18 mouse cellular contexts compared by ENCODE assay signal in genomic region chr6:52265913-52266665, GRCm38 (mm10). TPM values are rescaled to one million over a fixed set of nuclear protein-coding genes. Genes with fewer than 3 reads are reported as not detected.
DNase-seq lines count a peak whose midpoint lies in the region; ATAC-seq and TF ChIP-seq lines count a peak whose summit lies in the region.
"Had no signal": no experiment of that assay in that cellular context is flagged by ENCODE, and none has a peak within 500 bp of the region (broad histone marks: within the 10 kb centered on the region; RNA-seq: fewer than 3 reads in every experiment).

No protein-coding gene starts in this region.

- H3K4me2 ChIP-seq in limb, embryonic 14.5 days (replicated peaks; ENCODE audit: low read depth, low read length, severe bottlenecking): peak overlapping the region; percentile 96
- H3K4me2 ChIP-seq: heart, embryonic 12.5 days; midbrain, embryonic 15.5 days had no signal

- TF ChIP-seq POLR2A in kidney, adult 2 months (IDR thresholded peaks at IDR 0.05; ENCODE audit: low read depth, low read length): no peak
- TF ChIP-seq POLR2A in limb, embryonic 14.5 days (IDR thresholded peaks at IDR 0.05; ENCODE audit: borderline replicate concordance, extremely low read depth, insufficient read depth, insufficient read length): no peak
- no peak for TF ChIP-seq POLR2A in heart, adult 2 months (IDR thresholded peaks at IDR 0.05; ENCODE audit: insufficient read depth, low read depth, low read length)

- intact Hi-C loops in heart, adult 2 months (cut with DNase I): loop anchor here (5.0 kb wide), 1 partner anchor 46 kb away; the partner anchor contains the start of gene Evx1

- H3K27ac ChIP-seq in kidney, adult 2 months (ENCODE audit: insufficient read depth, low read depth, low read length): no peak overlapping the region
- H3K27ac ChIP-seq in limb, embryonic 14.5 days (replicated peaks; ENCODE audit: low read depth, low read length): peak overlapping the region; percentile 95
- H3K27ac ChIP-seq in heart, adult 2 months: no peak overlapping the region
- H3K27ac ChIP-seq: layer of hippocampus, adult 2 months; midbrain, embryonic 15.5 days had no signal

- no peaks in the 10 kb centered on the region for H3K9me3 ChIP-seq in limb, embryonic 14.5 days (ENCODE audit: control insufficient read depth, low read length)
- H3K9me3 ChIP-seq: heart, embryonic 12.5 days; midbrain, embryonic 15.5 days had no signal

- no peak for TF ChIP-seq CTCF in kidney, adult 2 months (conservative IDR thresholded peaks at IDR 0.05; ENCODE audit: insufficient read depth, insufficient read length, low read depth, low read length)
- no peak for TF ChIP-seq CTCF in heart, adult 2 months (IDR thresholded peaks at IDR 0.05)

- 8% methylated on average over 19 of the region's 19 CpGs for WGBS in kidney, adult 2 months
- 2% methylated on average over 19 of the region's 19 CpGs for WGBS in limb, embryonic 14.5 days
- WGBS in heart, adult 2 months: 4% methylated on average over 19 of the region's 19 CpGs

- TF ChIP-seq EP300 in heart, adult 2 months (IDR thresholded peaks at IDR 0.05; ENCODE audit: insufficient read depth, low read depth, low read length): no peak

- H3K9ac ChIP-seq in limb, embryonic 14.5 days (ENCODE audit: low read depth, low read length, severe bottlenecking): peak overlapping the region; percentile 99
- no peak overlapping the region for H3K9ac ChIP-seq in heart, adult 2 months (ENCODE audit: low read depth, low read length)
- H3K9ac ChIP-seq: heart, embryonic 12.5 days; midbrain, embryonic 15.5 days had no signal

- peak; percentile 8 for DNase-seq in kidney, adult 2 months
- no peak for DNase-seq in kidney, adult 9 months
- DNase-seq in embryo, embryonic 10 days (ENCODE audit: low spot score): peak; percentile 41
- peak; percentile 54 for DNase-seq in embryo, embryonic 9.5 days (ENCODE audit: extremely low spot score)
- DNase-seq in limb, embryonic 14.5 days (ENCODE audit: low spot score): peak; percentile 13
- DNase-seq in adrenal gland, adult 8-10 months: no peak
- no peak for DNase-seq in heart, adult 2 months
- DNase-seq: cerebellum, adult 11 months; heart, postnatal 4 days; kidney, adult 11 months; right cerebral cortex, adult 18-20 months had no signal

- no peak overlapping the region for H3K4me3 ChIP-seq in kidney, adult 2 months (ENCODE audit: insufficient read depth, low read depth, low read length)
- H3K4me3 ChIP-seq in limb, embryonic 14.5 days (replicated peaks; ENCODE audit: low read length): peak overlapping the region; percentile 76
- H3K4me3 ChIP-seq in heart, adult 2 months: no peak overlapping the region
- H3K4me3 ChIP-seq: heart, embryonic 12.5 days; layer of hippocampus, adult 2 months; midbrain, embryonic 15.5 days had no signal

- H3K4me1 ChIP-seq in kidney, adult 2 months (ENCODE audit: control insufficient read depth, insufficient read depth, low read length): no peaks in the 10 kb centered on the region
- H3K4me1 ChIP-seq in limb, embryonic 14.5 days (ENCODE audit: control insufficient read depth, insufficient read depth, low read length): peaks cover 16% of the 10 kb centered on the region
- no peaks in the 10 kb centered on the region; the same call in 1 of the 2 replicates for H3K4me1 ChIP-seq in heart, adult 2 months (ENCODE audit: control insufficient read depth, insufficient read depth, low read length)
- H3K4me1 ChIP-seq: midbrain, embryonic 15.5 days had no signal

- peak; percentile 31; the same call in 1 of the 2 replicates for ATAC-seq in limb, embryonic 14.5 days (ENCODE audit: low FRiP score, low read depth)
- ATAC-seq: midbrain, embryonic 15.5 days had no signal

- peaks cover 26% of the 10 kb centered on the region for H3K27me3 ChIP-seq in kidney, adult 2 months (replicated peaks; ENCODE audit: control insufficient read depth, insufficient read depth, low read length)
- H3K27me3 ChIP-seq in limb, embryonic 14.5 days (ENCODE audit: control insufficient read depth, insufficient read depth, low read length): peaks cover 40% of the 10 kb centered on the region
- peaks cover 45% of the 10 kb centered on the region for H3K27me3 ChIP-seq in heart, adult 2 months (ENCODE audit: control insufficient read depth, insufficient read depth, low read length)

- no peaks in the 10 kb centered on the region for H3K36me3 ChIP-seq in kidney, adult 2 months (ENCODE audit: control insufficient read depth, insufficient read depth, low read length)
- H3K36me3 ChIP-seq in limb, embryonic 14.5 days (ENCODE audit: control insufficient read depth, insufficient read depth, low read length): no peaks in the 10 kb centered on the region
- H3K36me3 ChIP-seq in heart, adult 2 months (ENCODE audit: control insufficient read depth, insufficient read depth, low read length): no peaks in the 10 kb centered on the region
- H3K36me3 ChIP-seq: heart, embryonic 12.5 days; midbrain, embryonic 15.5 days had no signal

- H3K79me2 ChIP-seq in heart, adult 2 months (replicated peaks; ENCODE audit: control insufficient read depth, insufficient read depth, low read length): no peaks in the 10 kb centered on the region

RNA-seq across cellular contexts. Expression of gene Hoxa13, which starts 5.4 kb away (rescaled TPM):
- not detected in 2 replicates for polyA plus RNA-seq in kidney, adult 2 months (2012; rRNA removed)
- 26.0 and 37.6 TPM in 2 replicates for polyA plus RNA-seq in limb, embryonic 14.5 days (2012; rRNA removed)
- 16.0 and 24.1 TPM in 2 replicates for polyA plus RNA-seq in limb, embryonic 14.5 days (2014; fragmentation: Nextera tagmentation; extraction: Ambion mirVana)
- total RNA-seq in adrenal gland, adult 8-10 months (2022): not detected
- total RNA-seq in heart, adult 2 months (2021): not detected
- not detected in 2 replicates for polyA plus RNA-seq in heart, adult 2 months (2012; rRNA removed)
- total RNA-seq: heart, postnatal 4 days; layer of hippocampus, adult 2 months had no signal
- polyA plus RNA-seq: cortical plate, adult 2 months; heart, embryonic 12.5 days; liver, embryonic 16.5 days; midbrain, embryonic 15.5 days; neural tube, embryonic 14.5 days; spleen, adult 2 months had no signal

RNA-seq across cellular contexts. Expression of gene Hoxa11, which starts 20.5 kb away (rescaled TPM):
- 3.7 TPM in 2 replicates for polyA plus RNA-seq in kidney, adult 2 months (2012; rRNA removed)
- 32.6 and 41.2 TPM in 2 replicates for polyA plus RNA-seq in limb, embryonic 14.5 days (2012; rRNA removed)
- 31.1 and 39.0 TPM in 2 replicates for polyA plus RNA-seq in limb, embryonic 14.5 days (2014; fragmentation: Nextera tagmentation; extraction: Ambion mirVana)
- not detected for total RNA-seq in adrenal gland, adult 8-10 months (2022)
- not detected for total RNA-seq in heart, adult 2 months (2021)
- not detected in 2 replicates for polyA plus RNA-seq in heart, adult 2 months (2012; rRNA removed)
- total RNA-seq: heart, postnatal 4 days; layer of hippocampus, adult 2 months had no signal
- polyA plus RNA-seq: cortical plate, adult 2 months; heart, embryonic 12.5 days; liver, embryonic 16.5 days; spleen, adult 2 months had no signal

RNA-seq across cellular contexts. Expression of gene Hoxa10, which starts 25.4 kb away (rescaled TPM):
- 34.0 and 34.4 TPM in 2 replicates for polyA plus RNA-seq in kidney, adult 2 months (2012; rRNA removed)
- 111 and 136 TPM in 2 replicates for polyA plus RNA-seq in limb, embryonic 14.5 days (2012; rRNA removed)
- 117 and 149 TPM in 2 replicates for polyA plus RNA-seq in limb, embryonic 14.5 days (2014; fragmentation: Nextera tagmentation; extraction: Ambion mirVana)
- under 1 TPM in 2 of 4 experiments, not detected in 2; 0.15 to 0.16 TPM for total RNA-seq in adrenal gland, adult 8-10 months (2022)
- total RNA-seq in heart, adult 2 months (2021): not detected
- not detected in 2 replicates for polyA plus RNA-seq in heart, adult 2 months (2012; rRNA removed)
- total RNA-seq: heart, postnatal 4 days; layer of hippocampus, adult 2 months had no signal
- polyA plus RNA-seq: cortical plate, adult 2 months; spleen, adult 2 months had no signal

RNA-seq across cellular contexts. Expression of gene Hoxa9, which starts 35.2 kb away (rescaled TPM):
- 36.0 and 63.1 TPM in 2 replicates for polyA plus RNA-seq in kidney, adult 2 months (2012; rRNA removed)
- 107 and 134 TPM in 2 replicates for polyA plus RNA-seq in limb, embryonic 14.5 days (2012; rRNA removed)
- 39.0 and 45.2 TPM in 2 replicates for polyA plus RNA-seq in limb, embryonic 14.5 days (2014; fragmentation: Nextera tagmentation; extraction: Ambion mirVana)
- total RNA-seq in adrenal gland, adult 8-10 months (2022): under 1 TPM in 3 of 4 experiments, not detected in 1; 0.27 to 0.56 (median 0.55) TPM
- not detected for total RNA-seq in heart, adult 2 months (2021)
- polyA plus RNA-seq in heart, adult 2 months (2012; rRNA removed): 0.04 and 0.06 TPM in 2 replicates
- total RNA-seq: heart, postnatal 4 days; layer of hippocampus, adult 2 months had no signal
- polyA plus RNA-seq: cortical plate, adult 2 months; midbrain, embryonic 15.5 days had no signal

RNA-seq across cellular contexts. Expression of gene Hoxa7, which starts 44.4 kb away (rescaled TPM):
- polyA plus RNA-seq in kidney, adult 2 months (2012; rRNA removed): 44.1 and 45.9 TPM in 2 replicates
- 15.8 and 17.0 TPM in 2 replicates for polyA plus RNA-seq in limb, embryonic 14.5 days (2012; rRNA removed)
- polyA plus RNA-seq in limb, embryonic 14.5 days (2014; fragmentation: Nextera tagmentation; extraction: Ambion mirVana): 8.9 and 10.1 TPM in 2 replicates
- 10 to 100 TPM; 12.9 to 27.9 (median 19.1) TPM for total RNA-seq in adrenal gland, adult 8-10 months (2022)
- total RNA-seq in heart, adult 2 months (2021): under 1 TPM; 0.25 to 0.50 TPM
- 0.26 and 0.31 TPM in 2 replicates for polyA plus RNA-seq in heart, adult 2 months (2012; rRNA removed)
- total RNA-seq: layer of hippocampus, adult 2 months had no signal
- polyA plus RNA-seq: cortical plate, adult 2 months; heart, embryonic 12.5 days; midbrain, embryonic 15.5 days had no signal

Comparison
In these comparisons a context has a peak if more than half of its experiments do, and no peak if none do; other contexts are left out.
1. DNase-seq: peak in kidney, adult 2 months (single experiment), embryo, embryonic 10 days (single experiment), embryo, embryonic 9.5 days (single experiment) and limb, embryonic 14.5 days (single experiment); none in kidney, adult 9 months (single experiment), adrenal gland, adult 8-10 months (single experiment) and heart, adult 2 months (0 of 2).
2. RNA of gene Hoxa13, which starts 5.4 kb away (polyA plus RNA-seq): 16.0 to 37.6 TPM in limb, embryonic 14.5 days; not detected in kidney, adult 2 months and not detected in heart, adult 2 months; every median in the first group is over 10 times any median in the second.
3. RNA of gene Hoxa10, which starts 25.4 kb away (polyA plus RNA-seq): 111 to 149 TPM in limb, embryonic 14.5 days and 34.0 to 34.4 TPM in kidney, adult 2 months; not detected in heart, adult 2 months; every median in the first group is over 10 times any median in the second.